Mouse (Mus musculus) myocyte (in vitro differentiated cells): ENCODE results near the gene Serpinb9b. TPM values are rescaled to one million over a fixed set of nuclear protein-coding genes. Genes with fewer than 3 reads are reported as not detected.
A peak's percentile ranks its signal among the peaks of the same experiment; 100 is the strongest.

Source experiments
- H3K27me3 ChIP-seq: one replicate; pipeline ENCODE4 v1.6.1; 2011; ENCODE audit not compliant: control insufficient read depth, insufficient read depth, insufficient read length
- H3K36me3 ChIP-seq: one replicate; pipeline ENCODE4 v1.6.1; 2011; ENCODE audit not compliant: control insufficient read depth, insufficient read depth
- H3K4me2 ChIP-seq: one replicate; pipeline ENCODE4 v1.6.1; 2011; ENCODE audit warnings: low read depth, control low read depth
- H3K4me3 ChIP-seq: one replicate; pipeline ENCODE4 v1.5.1; 2011; ENCODE audit warnings: mild to moderate bottlenecking, control low read depth, moderate library complexity
- H3K79me2 ChIP-seq: one replicate; pipeline ENCODE4 v1.6.1; 2011; ENCODE audit not compliant: control insufficient read depth, insufficient read depth
- H3ac ChIP-seq: one replicate; pipeline ENCODE4 v1.6.1; 2011; ENCODE audit not compliant: control insufficient read depth, insufficient read length
- CEBPB ChIP-seq: IDR thresholded peaks from 2 replicates; pipeline ENCODE4 v1.6.1; 2011; ENCODE audit warnings: mild to moderate bottlenecking, moderate library complexity; ENCODE audit not compliant: poor library complexity, insufficient read depth, severe bottlenecking
- E2F4 ChIP-seq: IDR thresholded peaks from one replicate; pipeline ENCODE4 v1.6.1; 2011; ENCODE audit warnings: mild to moderate bottlenecking, control low read depth, moderate library complexity; ENCODE audit not compliant: insufficient read depth
- MAX ChIP-seq: IDR thresholded peaks from one replicate; pipeline ENCODE4 v1.6.1; 2011; ENCODE audit warnings: low read depth, mild to moderate bottlenecking, control low read depth
- MYOD1 ChIP-seq, 3 experiments: IDR thresholded peaks; one replicate each; pipeline ENCODE4 v1.6.1; 2011; ENCODE audit warnings: control low read depth in 2 of 3, low read depth in 2 of 3, mild to moderate bottlenecking in 2 of 3, moderate library complexity in 1 of 3; ENCODE audit not compliant: insufficient read length in 2 of 3, control insufficient read depth in 1 of 3
- MYOG ChIP-seq, 3 experiments: IDR thresholded peaks; one replicate each; pipeline ENCODE4 v1.6.1; 2011; ENCODE audit warnings: control low read depth in 2 of 3, low read depth in 2 of 3, mild to moderate bottlenecking in 2 of 3; ENCODE audit not compliant: insufficient read length in 2 of 3, control insufficient read depth in 1 of 3, insufficient read depth in 1 of 3
- POLR2A ChIP-seq: IDR thresholded peaks from one replicate; pipeline ENCODE4 v1.6.1; 2011; ENCODE audit warnings: low read depth, mild to moderate bottlenecking, control low read depth, moderate library complexity; ENCODE audit not compliant: insufficient read length
- POLR2AphosphoS2 ChIP-seq: IDR thresholded peaks from one replicate; pipeline ENCODE4 v1.6.1; 2011; ENCODE audit warnings: low read depth, control low read depth; ENCODE audit not compliant: insufficient read length
- REST ChIP-seq: IDR thresholded peaks from one replicate; pipeline ENCODE4 v1.6.1; 2011; ENCODE audit warnings: mild to moderate bottlenecking, control low read depth, moderate library complexity; ENCODE audit not compliant: insufficient read depth, insufficient read length
- SRF ChIP-seq: IDR thresholded peaks from one replicate; pipeline ENCODE4 v1.6.1; 2011; ENCODE audit warnings: low read depth; ENCODE audit not compliant: control insufficient read depth, insufficient read length
- TCF12 ChIP-seq: IDR thresholded peaks from one replicate; pipeline ENCODE4 v1.6.1; 2011; ENCODE audit warnings: mild to moderate bottlenecking, control low read depth; ENCODE audit not compliant: poor library complexity, insufficient read depth, severe bottlenecking
- TCF3 ChIP-seq: IDR thresholded peaks from one replicate; pipeline ENCODE4 v1.6.1; 2011; ENCODE audit warnings: low read depth, control low read depth; ENCODE audit not compliant: insufficient read length
- USF1 ChIP-seq: IDR thresholded peaks from one replicate; pipeline ENCODE4 v1.6.1; 2011; ENCODE audit warnings: low read depth, mild to moderate bottlenecking, control low read depth, moderate library complexity
- polyA plus RNA-seq: library from polyadenylated mRNA; unstranded; fragments of >200 nt; fragmentation: generic; extraction: Trizol; gene quantifications from one replicate; pipeline ENCODE4 v1.2.1, GENCODE M21; 2012; ENCODE audit warnings: missing spikeins

The Serpinb9b gene
- polyA plus RNA-seq, 1 experiment, result 0.79 TPM

GRCm38 (mm10) chr13:33077026-33077685, 49.9 kb downstream of the Serpinb9b start:
- TF ChIP-seq SRF, result no peak
- TF ChIP-seq MYOD1 (IDR thresholded peaks at IDR 0.05; ENCODE audit: control insufficient read depth in 1 of 3, insufficient read length in 2 of 3, low read depth in 2 of 3), result no peak
- no peak for TF ChIP-seq POLR2AphosphoS2
- no peak for TF ChIP-seq CEBPB
- TF ChIP-seq TCF12, result no peak
- no peak for TF ChIP-seq MAX
- no peak for TF ChIP-seq REST
- TF ChIP-seq USF1, result no peak
- TF ChIP-seq POLR2A, result no peak
- no peak for TF ChIP-seq E2F4
- no peak for TF ChIP-seq TCF3
- TF ChIP-seq MYOG (IDR thresholded peaks at IDR 0.05; ENCODE audit: control insufficient read depth in 1 of 3, insufficient read depth in 1 of 3, insufficient read length in 2 of 3, low read depth in 2 of 3), result no peak
- Histone ChIP-seq H3K4me3 (no peak overlapping the region), H3K79me2 (no peaks in the 10 kb centered on the region), H3K36me3 (no peaks in the 10 kb centered on the region), H3ac (no peak overlapping the region), H3K27me3 (no peaks in the 10 kb centered on the region), H3K4me2 (no peak overlapping the region)

GRCm38 (mm10) chr13:33078056-33078705, 51.0 kb downstream of the Serpinb9b start, which contains the start of gene Serpinb1b:
TSS of gene Serpinb1b (plus strand) at chr13:33078575.
- Histone ChIP-seq H3ac (no peak within 1 kb of the TSS), H3K4me3 (no peak within 1 kb of the TSS), H3K36me3 (no peaks in the 10 kb centered on the region), H3K27me3 (no peaks in the 10 kb centered on the region), H3K79me2 (no peaks in the 10 kb centered on the region), H3K4me2 (peak within 1 kb of the TSS; percentile 72)
- TF ChIP-seq POLR2A (no peak), POLR2AphosphoS2 (no peak), MYOD1 (IDR thresholded peaks at IDR 0.05; ENCODE audit: control insufficient read depth in 1 of 3, insufficient read length in 2 of 3, low read depth in 2 of 3) (peak in 1 of 3 experiments; percentile 63), MYOG (IDR thresholded peaks at IDR 0.05; ENCODE audit: control insufficient read depth in 1 of 3, insufficient read depth in 1 of 3, insufficient read length in 2 of 3, low read depth in 2 of 3) (peak in 2 of 3 experiments; percentile 64 to 81), MAX (no peak), TCF3 (no peak), CEBPB (no peak), E2F4 (no peak), USF1 (no peak), REST (no peak)

- Histone ChIP-seq H3K36me3 (no peaks in the 10 kb centered on the region), H3ac (no peak overlapping the region), H3K4me2 (peak overlapping the region; percentile 72), H3K79me2 (no peaks in the 10 kb centered on the region), H3K27me3 (no peaks in the 10 kb centered on the region), H3K4me3 (no peak overlapping the region)
- no peak for TF ChIP-seq SRF
- TF ChIP-seq TCF3, result no peak
- TF ChIP-seq MYOG (IDR thresholded peaks at IDR 0.05; ENCODE audit: control insufficient read depth in 1 of 3, insufficient read depth in 1 of 3, insufficient read length in 2 of 3, low read depth in 2 of 3), result no peak
- TF ChIP-seq POLR2A, result no peak
- no peak for TF ChIP-seq MAX
- no peak for TF ChIP-seq TCF12
- TF ChIP-seq USF1, result no peak
- TF ChIP-seq CEBPB, result no peak
- TF ChIP-seq POLR2AphosphoS2, result no peak
- TF ChIP-seq REST, result no peak
- no peak for TF ChIP-seq E2F4
- no peak for TF ChIP-seq MYOD1 (IDR thresholded peaks at IDR 0.05; ENCODE audit: control insufficient read depth in 1 of 3, insufficient read length in 2 of 3, low read depth in 2 of 3)
Measured at GRCm38 (mm10) chr13:33079391-33079790, 52.2 kb downstream of the Serpinb9b start.

GRCm38 (mm10) chr13:33080356-33080755, 53.1 kb downstream of the Serpinb9b start:
- no peak overlapping the region for H3K4me3 ChIP-seq
- TF ChIP-seq POLR2A (no peak), MAX (no peak), MYOD1 (IDR thresholded peaks at IDR 0.05; ENCODE audit: control insufficient read depth in 1 of 3, insufficient read length in 2 of 3, low read depth in 2 of 3) (no peak), SRF (no peak), E2F4 (no peak), CEBPB (no peak)
- H3K4me2 ChIP-seq, result no peak overlapping the region
- no peaks in the 10 kb centered on the region for H3K27me3 ChIP-seq
- no peaks in the 10 kb centered on the region for H3K79me2 ChIP-seq
- H3K36me3 ChIP-seq, result no peaks in the 10 kb centered on the region
- H3ac ChIP-seq, result no peak overlapping the region
